In genomic region chr10:98618736-98619525, GRCm38 (mm10) we compare ENCODE assay signal across 13 mouse cellular contexts.
DNase-seq lines count a peak whose midpoint lies in the region; ATAC-seq and TF ChIP-seq lines count a peak whose summit lies in the region.
"Had no signal": no experiment of that assay in that cellular context is flagged by ENCODE, and none has a peak within 500 bp of the region (broad histone marks: within the 10 kb centered on the region; RNA-seq: fewer than 3 reads in every experiment).

No protein-coding gene starts in this region.

- no peak for ATAC-seq in heart, embryonic 11.5 days (replicated peaks; ENCODE audit: insufficient number of reproducible peaks, low FRiP score, low TSS enrichment)
- ATAC-seq in forebrain, embryonic 15.5 days (replicated peaks) = no peak
- ATAC-seq: activated CD4-positive, CD25-positive, alpha-beta regulatory T cell, adult 4 months; midbrain, embryonic 13.5 days had no signal

- 87% methylated on average over 21 of the region's 21 CpGs for WGBS in heart, embryonic 11.5 days (ENCODE audit: insufficient replicate concordance)
- 93% methylated on average over 21 of the region's 21 CpGs for WGBS in forebrain, embryonic 15.5 days

- no peak overlapping the region for H3K9ac ChIP-seq in heart, embryonic 11.5 days (ENCODE audit: low read depth, low read length)
- no peak overlapping the region for H3K9ac ChIP-seq in forebrain, embryonic 15.5 days (replicated peaks)
- H3K9ac ChIP-seq: forebrain, embryonic 12.5 days; midbrain, embryonic 13.5 days had no signal

- H3K9me3 ChIP-seq in heart, embryonic 11.5 days (replicated peaks; ENCODE audit: control insufficient read depth, low read length) = no peaks in the 10 kb centered on the region
- H3K9me3 ChIP-seq in forebrain, embryonic 15.5 days = no peaks in the 10 kb centered on the region
- H3K9me3 ChIP-seq: forebrain, embryonic 12.5 days; midbrain, embryonic 13.5 days had no signal

- peak; percentile 98 for DNase-seq in heart, adult 11 months
- peak; percentile 78 for DNase-seq in heart, adult 8-10 months (ENCODE audit: low spot score)
- peak; percentile 35 for DNase-seq in lung, postnatal 25 days (ENCODE audit: low spot score)
- no peak for DNase-seq in ovary, adult 18-20 months (ENCODE audit: low spot score)
- no peak for DNase-seq in adrenal gland, adult 18-20 months (ENCODE audit: low spot score in 2 of 2)
- DNase-seq: cerebellum, postnatal 25 days; kidney, adult 11 months had no signal

- no peak overlapping the region for H3K4me3 ChIP-seq in heart, embryonic 11.5 days (ENCODE audit: low read depth, low read length)
- H3K4me3 ChIP-seq in bone marrow macrophage, adult 2 months (ENCODE audit: insufficient read depth, low read length) = no peak overlapping the region
- no peak overlapping the region for H3K4me3 ChIP-seq in forebrain, embryonic 15.5 days
- H3K4me3 ChIP-seq: forebrain, embryonic 12.5 days; midbrain, embryonic 13.5 days had no signal

- H3K4me2 ChIP-seq in heart, embryonic 11.5 days = no peak overlapping the region
- no peak overlapping the region for H3K4me2 ChIP-seq in forebrain, embryonic 15.5 days (replicated peaks)
- H3K4me2 ChIP-seq: forebrain, embryonic 12.5 days; midbrain, embryonic 13.5 days had no signal

- H3K27me3 ChIP-seq in heart, embryonic 11.5 days (ENCODE audit: control insufficient read depth, insufficient read depth, low read length) = no peaks in the 10 kb centered on the region
- no peaks in the 10 kb centered on the region for H3K27me3 ChIP-seq in forebrain, embryonic 15.5 days
- H3K27me3 ChIP-seq: forebrain, embryonic 12.5 days; midbrain, embryonic 13.5 days had no signal

- no peaks in the 10 kb centered on the region for H3K36me3 ChIP-seq in heart, embryonic 11.5 days (ENCODE audit: control insufficient read depth, insufficient read depth, low read length)
- H3K36me3 ChIP-seq in forebrain, embryonic 15.5 days = no peaks in the 10 kb centered on the region
- H3K36me3 ChIP-seq: forebrain, embryonic 12.5 days; midbrain, embryonic 13.5 days had no signal

- no peak for TF ChIP-seq POLR2A in bone marrow macrophage, adult 2 months (IDR thresholded peaks at IDR 0.05; ENCODE audit: borderline replicate concordance, low read depth, low read length)

- TF ChIP-seq CTCF in bone marrow macrophage, adult 2 months (IDR thresholded peaks at IDR 0.05; ENCODE audit: low read depth, low read length) = no peak

- no peak overlapping the region for H3K27ac ChIP-seq in heart, embryonic 11.5 days (ENCODE audit: low read depth, low read length)
- H3K27ac ChIP-seq in bone marrow macrophage, adult 2 months (ENCODE audit: insufficient read depth, low read depth, low read length) = peak overlapping the region; percentile 53
- no peak overlapping the region for H3K27ac ChIP-seq in forebrain, embryonic 15.5 days (replicated peaks)
- H3K27ac ChIP-seq: forebrain, embryonic 12.5 days; midbrain, embryonic 13.5 days had no signal

- no peaks in the 10 kb centered on the region for H3K4me1 ChIP-seq in heart, embryonic 11.5 days (ENCODE audit: control insufficient read depth, insufficient read depth, low read length)
- peaks cover 6% of the 10 kb centered on the region for H3K4me1 ChIP-seq in bone marrow macrophage, adult 2 months (ENCODE audit: control insufficient read depth, insufficient read depth, low read length)
- no peaks in the 10 kb centered on the region for H3K4me1 ChIP-seq in forebrain, embryonic 15.5 days
- H3K4me1 ChIP-seq: forebrain, embryonic 12.5 days; midbrain, embryonic 13.5 days had no signal

Comparison
In these comparisons a context has a peak if more than half of its experiments do, and no peak if none do; other contexts are left out.
1. DNase-seq: peak in heart, adult 11 months (single experiment), heart, adult 8-10 months (single experiment) and lung, postnatal 25 days (single experiment); none in ovary, adult 18-20 months (single experiment) and adrenal gland, adult 18-20 months (0 of 2).